Mouse (Mus musculus): ENCODE measurements around the gene Olfr446.

The Olfr446 gene

DNA sequence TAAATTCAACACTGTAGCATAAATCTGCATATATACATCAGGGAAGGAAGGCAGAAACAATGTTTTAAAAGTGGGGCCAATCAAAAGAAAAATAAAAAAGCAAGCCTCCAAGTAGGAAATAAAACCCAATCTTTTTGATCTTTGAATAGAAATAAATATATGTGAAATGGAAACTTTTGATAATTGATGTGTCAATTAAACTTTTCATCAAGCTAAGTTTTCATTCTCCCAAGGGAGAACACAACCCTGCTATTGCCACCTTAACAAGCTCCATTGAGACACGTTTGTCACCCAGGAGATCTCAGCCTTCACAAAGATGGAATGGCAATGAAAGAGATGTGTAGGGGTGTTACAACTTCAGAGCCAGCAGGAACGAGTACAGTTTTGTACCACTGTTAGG is at the start of gene Olfr446:
Olfr446 (plus strand) TSS at position 301 of the 400 bp plus-strand sequence.
- in situ Hi-C loops (cut with MboI; ENCODE audit: unreplicated experiment in 2 of 2) = no loop called here

- in situ Hi-C loops (cut with MboI; ENCODE audit: unreplicated experiment in 2 of 2) = no loop called here
Measured at GRCm38 (mm10) chr6:42876323-42876722, 44.9 kb upstream of the Olfr446 start.

DNA sequence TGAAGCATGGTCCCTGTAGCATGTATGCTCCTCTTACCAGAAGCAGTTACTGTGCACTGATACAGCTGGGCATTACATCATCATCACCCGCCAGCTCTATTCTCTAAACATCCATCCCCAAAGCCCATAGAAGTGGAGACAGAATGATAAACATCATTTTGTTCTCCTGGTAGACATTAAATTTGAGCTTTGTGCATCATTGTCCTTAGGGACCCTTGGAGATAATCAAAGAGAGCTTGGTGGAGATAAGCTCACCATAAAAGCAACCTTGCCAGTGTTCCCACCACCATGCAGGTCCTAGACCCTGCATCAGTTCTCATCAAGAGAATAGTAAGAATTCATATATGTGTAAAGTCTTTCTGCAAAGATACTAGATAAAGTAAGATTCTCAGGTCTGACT is 31.0 kb upstream of the Olfr446 start, which contains the start of gene Olfr448:
Olfr448 (plus strand) TSS at position 301 of the 400 bp plus-strand sequence.
- in situ Hi-C loops (cut with MboI; ENCODE audit: unreplicated experiment in 2 of 2) = no loop called here

DNA sequence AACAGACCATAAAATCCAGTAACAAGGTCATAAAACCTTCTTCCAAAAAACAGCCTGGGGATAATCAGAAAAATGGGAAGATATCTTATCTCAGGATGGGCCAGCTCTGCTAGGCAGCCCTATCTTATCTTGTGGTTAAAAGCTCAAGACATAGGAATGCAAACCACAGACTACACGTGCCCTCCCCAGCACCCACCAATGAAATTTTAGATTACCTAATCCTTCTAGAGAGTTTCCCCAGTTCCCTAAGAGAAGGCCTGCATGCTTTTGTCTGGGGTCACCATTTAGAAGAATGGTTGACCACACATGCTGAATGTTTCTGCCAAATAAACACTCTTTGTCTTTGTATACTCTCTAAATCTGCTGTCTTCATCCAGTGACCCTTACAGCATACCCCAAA is 20.8 kb upstream of the Olfr446 start:
- in situ Hi-C loops (cut with MboI; ENCODE audit: unreplicated experiment in 2 of 2) = no loop called here

- in situ Hi-C loops (cut with MboI; ENCODE audit: unreplicated experiment in 2 of 2) = no loop called here
Measured at GRCm38 (mm10) chr6:42908578-42908977, 12.6 kb upstream of the Olfr446 start, which contains the start of gene Olfr447. TSS of gene Olfr447 (plus strand) at chr6:42908878.

- in situ Hi-C loops (cut with MboI; ENCODE audit: unreplicated experiment in 2 of 2) = no loop called here
Measured at GRCm38 (mm10) chr6:42948767-42949166, 27.6 kb downstream of the Olfr446 start, which contains the start of gene Olfr444. TSS of gene Olfr444 (plus strand) at chr6:42949067.

GRCm38 (mm10) chr6:42980377-42980776 is 59.2 kb downstream of the Olfr446 start:
- in situ Hi-C loops (cut with MboI; ENCODE audit: unreplicated experiment in 2 of 2) = no loop called here

Measured in v-Abl transformed pro-B cells (cell line).